Mouse (Mus musculus): ENCODE measurements around the gene Nkx2-3. TPM values are rescaled to one million over a fixed set of nuclear protein-coding genes. Genes with fewer than 3 reads are reported as not detected.

Nkx2-3 gene
- not detected for total RNA-seq (2021)
- long read RNA-seq, experiment 1 = 0 reads
- long read RNA-seq, experiment 2 = 0 reads

DNA sequence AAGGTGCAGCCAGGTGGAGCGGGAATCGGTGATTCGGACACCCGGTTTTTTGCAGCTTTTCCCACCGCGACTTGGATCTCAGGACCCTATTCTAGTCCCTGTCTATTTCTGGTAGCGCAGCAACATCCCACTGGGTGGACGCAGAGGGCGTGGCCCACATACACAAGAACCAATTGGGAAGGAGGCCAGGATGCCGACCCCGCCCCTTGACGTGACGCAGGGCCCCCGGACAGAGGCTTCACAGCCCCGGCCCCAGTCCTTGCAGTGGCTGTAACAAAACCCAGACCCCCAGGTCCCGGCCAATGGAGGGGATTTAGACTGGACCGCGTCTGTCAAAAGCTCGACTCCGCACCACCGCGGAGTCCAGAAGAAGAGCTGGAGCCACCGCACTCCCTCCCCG is at the start of gene Nkx2-3:
Nkx2-3 (plus strand) TSS at position 275 of the 400 bp plus-strand sequence.
- DNase-seq (ENCODE audit: low spot score in 2 of 2) = no peak

DNA sequence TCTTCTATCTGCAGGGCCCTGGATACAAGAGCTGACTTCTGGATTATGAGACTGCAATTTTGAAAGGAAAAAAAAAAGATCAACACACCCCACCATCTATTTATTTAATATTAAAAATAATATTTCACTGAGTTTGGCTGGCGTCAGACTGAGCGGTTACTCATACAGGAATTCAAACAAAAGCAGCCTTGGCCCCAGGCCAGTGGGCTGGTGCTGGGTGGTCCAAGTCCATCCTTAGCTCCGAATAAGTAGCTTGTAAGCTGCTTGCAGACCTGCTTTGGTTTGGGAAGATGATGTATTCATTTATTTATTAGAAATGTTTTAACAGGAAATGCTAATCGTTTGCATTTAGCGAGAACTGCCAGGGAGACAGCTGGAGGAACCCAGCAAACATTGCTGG is 49.0 kb upstream of the Nkx2-3 start:
- DNase-seq (ENCODE audit: low spot score in 2 of 2) = no peak

DNA sequence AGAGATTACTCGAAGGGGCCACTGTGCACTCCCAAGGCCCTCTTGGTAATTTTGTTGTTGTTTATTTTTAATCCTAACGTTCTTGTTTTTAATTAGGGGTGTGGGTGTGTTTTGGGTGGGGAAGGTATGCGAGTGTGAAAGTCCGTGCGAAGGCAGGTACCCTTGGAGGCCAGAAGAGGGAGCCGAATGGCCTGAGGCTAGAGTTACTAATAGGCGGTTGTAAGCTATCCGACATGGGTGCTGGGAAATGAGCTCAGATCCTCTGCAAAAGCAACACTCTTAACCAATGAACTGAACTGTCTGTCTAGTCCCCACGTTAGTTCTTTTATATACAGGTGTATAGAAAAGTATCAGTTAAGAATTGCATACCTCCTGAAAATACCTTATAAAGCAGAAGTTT is 43.8 kb upstream of the Nkx2-3 start:
- no peak for DNase-seq (ENCODE audit: low spot score in 2 of 2)

DNA sequence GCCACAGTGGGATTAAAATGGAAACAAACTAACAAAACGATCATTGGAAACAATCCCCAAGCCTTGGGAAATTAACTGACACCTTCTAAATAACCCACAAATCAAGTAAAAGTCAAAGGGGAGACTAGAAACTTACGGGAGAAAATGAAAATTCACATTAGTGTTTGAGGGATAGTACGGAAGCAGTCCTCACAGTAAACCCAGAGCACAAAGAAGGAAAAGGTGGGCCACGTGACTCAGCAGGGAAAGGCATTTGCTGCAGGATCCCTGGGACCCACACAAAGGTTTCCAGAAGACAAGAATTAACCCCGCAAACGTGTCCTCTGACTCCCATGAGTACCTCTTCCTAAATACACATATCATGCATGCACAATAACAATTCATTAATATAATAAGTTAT is 43.0 kb upstream of the Nkx2-3 start:
- no peak for DNase-seq (ENCODE audit: low spot score in 2 of 2)

DNA sequence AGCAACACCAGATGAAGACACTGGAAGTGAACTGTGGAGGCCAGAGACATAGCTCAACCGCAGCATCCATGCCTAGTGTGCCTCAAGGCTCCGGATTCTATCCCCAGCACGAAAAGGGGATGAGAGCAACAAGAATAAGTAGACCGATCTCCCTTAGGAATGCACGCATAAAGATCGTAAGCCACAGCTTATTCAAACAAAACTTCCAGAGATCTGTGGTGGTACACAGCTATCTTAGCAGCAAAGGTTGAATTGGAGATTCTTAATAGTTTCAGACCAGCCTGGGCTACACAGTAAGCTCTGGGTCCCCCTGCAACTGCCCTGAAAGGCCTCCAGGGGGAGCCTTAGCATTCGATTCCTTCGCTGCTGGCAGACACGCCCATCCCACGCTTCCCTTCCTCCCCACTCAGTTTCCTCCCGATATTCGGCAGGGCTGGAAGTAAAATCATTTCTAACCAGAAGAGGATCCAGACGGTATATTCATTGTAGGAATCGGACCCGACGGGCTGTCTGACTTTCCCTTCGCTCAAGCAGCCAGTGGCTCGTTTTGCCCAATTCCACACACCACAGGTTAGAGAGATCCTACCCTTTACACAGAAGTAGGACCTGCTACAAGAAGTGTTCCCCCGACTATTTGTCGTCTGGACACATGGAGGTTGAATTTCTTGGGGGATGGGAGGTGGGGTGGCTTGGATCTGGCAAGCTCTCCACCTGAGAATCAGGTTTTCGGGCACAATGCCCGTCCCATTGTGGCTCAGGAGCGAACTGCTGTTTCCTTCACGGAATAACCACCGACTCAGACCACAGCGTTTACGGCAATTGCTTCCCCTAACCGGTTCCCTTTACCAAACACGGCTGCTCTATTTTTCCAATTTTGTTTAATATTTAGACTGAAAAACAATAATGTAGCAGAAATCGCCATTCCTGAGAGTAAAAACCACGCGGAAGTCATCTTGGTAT is 41.0 kb upstream of the Nkx2-3 start:
- DNase-seq (ENCODE audit: low spot score in 2 of 2) = peak; percentile 50 to 77

DNA sequence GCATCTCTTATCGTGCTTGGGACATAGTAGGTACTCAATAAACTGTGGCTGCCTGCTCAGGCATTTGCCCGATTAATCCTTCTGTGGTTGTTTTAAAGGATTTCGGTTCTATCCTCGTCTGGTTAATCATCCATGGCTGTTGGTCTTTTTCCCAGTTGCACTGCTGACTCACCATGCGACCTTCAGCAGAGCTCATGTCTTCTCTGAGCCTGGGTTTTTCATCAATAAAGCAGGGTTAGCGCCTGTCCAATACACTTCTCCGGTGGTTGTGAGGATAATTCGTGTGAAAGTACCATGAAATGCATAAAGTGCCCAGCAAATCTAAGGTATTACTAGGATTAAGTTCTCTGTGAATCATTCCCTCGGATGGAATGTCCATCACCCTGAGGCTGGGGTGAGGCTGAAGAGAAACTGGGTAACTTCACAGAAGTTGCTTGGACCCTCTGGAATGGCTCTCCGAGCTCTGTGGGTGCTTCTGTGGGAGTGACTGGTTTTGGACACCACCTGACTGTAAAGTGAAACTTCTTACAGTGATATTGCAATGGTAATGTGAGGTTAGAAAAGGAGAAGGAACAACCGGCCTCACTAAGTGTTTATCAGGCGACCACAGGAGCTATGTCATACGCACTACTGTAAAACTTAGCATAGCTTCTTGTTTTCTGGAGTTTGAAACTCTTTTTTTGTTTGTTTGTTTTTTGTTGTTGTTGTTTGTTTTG is 32.9 kb upstream of the Nkx2-3 start:
- DNase-seq (ENCODE audit: low spot score in 2 of 2) = no peak

DNA sequence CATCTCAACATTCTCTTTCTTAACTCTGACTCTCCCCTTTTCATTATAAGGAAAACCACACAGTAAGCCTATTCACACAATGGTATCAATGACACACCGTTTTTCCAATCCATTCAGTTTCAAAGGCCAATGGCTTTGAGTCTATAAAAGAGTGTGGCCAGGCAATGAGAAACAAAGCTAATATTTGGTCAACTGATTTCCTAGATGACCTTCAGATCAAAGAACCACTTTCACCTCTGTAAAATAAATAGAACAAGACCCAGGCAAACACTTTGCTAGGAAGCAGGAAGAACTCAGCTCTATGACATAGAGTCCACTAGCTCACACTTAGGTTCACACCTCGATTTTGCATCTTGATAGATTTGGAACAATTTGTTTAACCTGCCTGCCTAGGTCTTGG is 30.9 kb upstream of the Nkx2-3 start:
- DNase-seq (ENCODE audit: low spot score in 2 of 2) = no peak

DNA sequence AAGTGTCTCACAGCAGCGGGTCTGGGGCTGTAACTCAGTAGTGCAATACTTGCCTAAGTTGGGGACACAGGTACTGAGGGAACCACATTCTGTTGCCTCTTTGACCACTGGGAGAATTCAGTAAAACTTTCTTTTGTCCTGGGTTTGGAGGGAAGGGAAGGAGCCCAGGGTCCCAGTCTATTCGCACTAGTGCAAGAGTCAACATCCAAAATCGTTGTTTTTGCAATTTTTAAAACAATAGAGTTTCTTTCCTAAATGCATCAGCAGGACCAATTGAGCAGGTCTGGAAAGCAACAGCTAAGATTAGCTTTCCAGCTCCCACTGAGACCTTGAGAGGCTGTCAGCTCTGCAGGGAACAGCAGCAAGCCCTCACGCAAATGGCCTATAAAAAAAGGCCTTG is 28.9 kb upstream of the Nkx2-3 start:
- no peak for DNase-seq (ENCODE audit: low spot score in 2 of 2)

DNA sequence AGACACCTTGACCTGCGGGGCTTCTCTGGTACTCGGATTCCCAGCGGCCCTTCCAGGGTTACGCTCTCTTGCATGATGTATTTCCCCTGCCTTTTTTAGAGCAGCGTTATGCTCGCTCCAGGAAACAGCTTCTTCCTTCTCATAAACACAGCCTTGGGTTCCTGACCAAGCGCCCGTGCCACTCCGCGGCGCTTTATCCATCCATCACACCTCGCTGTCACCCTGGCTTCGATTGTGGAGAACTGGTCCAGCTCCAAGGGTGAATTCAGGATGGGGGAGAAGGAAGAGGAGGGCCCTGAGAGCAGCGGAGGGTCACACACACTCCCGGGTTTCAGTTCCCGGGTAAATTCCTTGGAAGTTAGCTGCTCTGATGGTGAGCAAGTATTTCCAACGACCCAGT is 28.5 kb upstream of the Nkx2-3 start:
- DNase-seq (ENCODE audit: low spot score in 2 of 2) = no peak

DNA sequence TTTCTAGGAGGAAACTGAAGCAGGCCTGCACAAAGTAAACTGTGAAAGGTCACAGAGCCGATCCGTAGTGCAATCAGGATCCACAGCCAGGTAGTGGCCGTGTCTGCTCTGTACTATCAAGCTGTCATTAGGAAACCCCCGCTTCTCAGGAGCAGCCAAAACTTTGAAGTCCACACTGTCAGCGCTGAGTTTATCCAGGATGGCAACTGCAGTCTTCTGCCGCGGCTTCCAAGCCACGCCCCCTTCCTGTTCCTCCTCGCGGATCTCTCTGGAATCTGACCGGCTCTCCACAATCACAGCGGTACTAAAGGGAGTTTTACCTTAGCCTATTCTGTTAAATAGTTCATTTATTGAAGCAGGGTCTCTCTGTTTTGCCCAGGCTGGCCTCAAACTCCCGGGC is 27.3 kb upstream of the Nkx2-3 start:
- DNase-seq (ENCODE audit: low spot score in 2 of 2) = no peak

DNA sequence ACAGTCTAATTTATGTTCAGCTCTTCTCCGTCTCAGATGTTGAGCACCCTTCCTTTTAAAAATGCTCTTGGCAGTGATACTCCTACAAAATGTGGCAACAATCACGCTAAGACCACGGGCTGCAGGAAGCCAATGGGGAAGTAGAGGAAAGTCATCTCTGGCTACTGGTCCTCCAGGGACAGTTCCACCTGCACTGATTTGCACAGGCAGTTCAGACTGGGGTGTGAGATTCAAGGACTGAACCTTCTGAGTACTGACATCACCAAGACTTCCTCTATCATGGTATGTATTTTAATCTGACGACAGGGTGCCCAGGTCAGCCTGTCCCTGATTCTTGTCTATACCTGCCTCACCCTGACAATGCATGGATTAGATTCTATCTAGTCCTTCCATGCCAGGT is 20.1 kb upstream of the Nkx2-3 start:
- no peak for DNase-seq (ENCODE audit: low spot score in 2 of 2)

DNA sequence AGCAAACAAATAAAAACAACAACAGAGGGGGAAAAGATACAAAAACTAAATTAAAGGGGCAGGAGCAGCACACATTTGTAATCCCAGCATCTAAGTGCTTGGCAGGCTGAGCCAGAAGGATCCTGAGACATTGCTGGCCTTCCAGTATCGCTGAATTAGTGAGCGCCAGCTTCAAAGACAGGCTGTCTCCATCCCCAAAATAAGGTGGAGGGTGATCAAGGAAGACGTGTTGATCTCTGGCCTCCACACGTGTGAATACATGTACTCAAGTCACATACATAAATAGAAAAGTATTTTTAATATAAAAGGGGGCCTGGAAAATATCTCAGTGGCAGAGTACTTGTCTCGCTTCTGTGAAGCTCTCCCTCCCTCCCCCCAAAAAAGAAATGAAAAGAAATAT is 15.1 kb upstream of the Nkx2-3 start:
- DNase-seq (ENCODE audit: low spot score in 2 of 2) = no peak

DNA sequence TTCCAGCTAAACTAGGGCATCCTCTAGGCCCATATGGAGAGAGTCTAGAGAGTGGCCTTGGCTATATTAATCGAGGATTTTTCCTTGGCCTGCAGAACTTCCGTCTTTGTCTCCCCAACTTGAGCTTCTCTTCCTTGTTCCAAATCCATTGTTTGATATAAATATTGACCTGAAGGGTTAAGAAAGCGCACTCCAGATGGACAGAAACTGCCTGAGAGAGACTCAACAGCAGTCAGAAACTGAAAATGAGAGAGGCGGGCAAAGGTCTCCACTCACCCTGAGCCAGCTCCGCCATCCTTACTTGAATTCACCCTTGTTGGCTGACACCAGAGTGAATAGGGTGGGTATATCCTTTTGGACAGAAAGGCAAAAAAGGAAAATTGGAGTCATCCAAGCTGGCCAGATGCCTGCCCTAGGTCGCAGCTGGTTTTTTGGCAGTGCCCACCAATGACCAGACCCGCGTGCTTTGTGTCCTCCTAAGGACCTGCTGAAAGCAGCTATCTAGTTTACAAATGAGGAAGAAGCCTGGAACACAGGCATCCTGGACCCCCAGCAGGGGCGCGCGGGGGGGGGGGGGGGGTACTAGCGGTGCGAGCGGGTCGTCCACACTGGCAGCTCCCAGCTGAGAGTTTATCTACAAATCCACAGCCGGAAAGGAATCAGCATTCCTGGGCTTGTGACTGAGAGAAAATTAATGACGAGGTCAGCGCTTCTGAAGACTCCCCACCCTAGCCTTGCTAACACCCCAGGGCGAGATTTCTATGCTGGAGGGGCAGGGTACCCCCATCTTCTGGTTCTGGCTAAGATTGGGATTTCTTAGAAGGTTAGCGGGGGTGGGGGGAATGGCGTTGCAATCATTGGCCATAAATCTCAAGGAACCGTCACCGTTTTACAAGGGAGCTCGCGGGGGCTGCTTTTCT is 13.1 kb upstream of the Nkx2-3 start:
- DNase-seq (ENCODE audit: low spot score in 2 of 2) = no peak

DNA sequence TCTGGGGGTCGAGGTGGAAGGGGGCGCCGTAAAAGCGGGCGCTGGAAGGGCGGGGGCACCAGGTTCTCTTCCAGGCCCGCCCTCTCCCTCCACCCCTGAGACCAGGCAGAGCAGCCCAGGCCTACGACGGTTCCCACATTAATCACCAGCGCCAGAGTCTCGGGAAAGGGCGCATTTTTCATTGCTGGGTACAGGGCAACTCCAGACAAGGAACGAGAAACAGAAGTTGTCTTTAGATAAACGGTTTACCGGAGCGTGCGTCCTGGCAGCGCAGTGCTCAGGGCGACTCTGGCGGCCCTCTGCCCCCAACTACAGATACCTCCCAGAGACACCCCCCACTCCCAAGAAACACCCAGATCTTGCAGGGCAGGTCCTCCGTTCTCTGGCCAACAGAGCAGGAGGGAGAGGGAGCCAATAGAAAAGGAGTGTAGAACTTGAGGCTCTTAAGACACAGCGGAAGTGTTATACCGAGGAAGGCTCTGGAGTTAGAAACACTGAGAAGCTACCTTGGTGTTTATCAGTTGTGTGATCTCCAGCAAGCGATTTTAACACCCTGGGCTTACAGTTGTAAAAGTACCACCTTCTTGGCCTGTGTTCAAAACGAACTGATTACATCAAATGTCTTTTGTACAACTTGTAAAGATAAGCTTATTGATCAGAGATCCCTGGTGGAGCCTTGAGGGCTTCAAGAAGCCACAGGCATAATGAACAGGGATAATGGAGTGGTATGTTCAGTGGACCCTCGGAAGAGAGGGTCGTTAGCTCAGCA is 12.2 kb upstream of the Nkx2-3 start:
- DNase-seq (ENCODE audit: low spot score in 2 of 2) = no peak

DNA sequence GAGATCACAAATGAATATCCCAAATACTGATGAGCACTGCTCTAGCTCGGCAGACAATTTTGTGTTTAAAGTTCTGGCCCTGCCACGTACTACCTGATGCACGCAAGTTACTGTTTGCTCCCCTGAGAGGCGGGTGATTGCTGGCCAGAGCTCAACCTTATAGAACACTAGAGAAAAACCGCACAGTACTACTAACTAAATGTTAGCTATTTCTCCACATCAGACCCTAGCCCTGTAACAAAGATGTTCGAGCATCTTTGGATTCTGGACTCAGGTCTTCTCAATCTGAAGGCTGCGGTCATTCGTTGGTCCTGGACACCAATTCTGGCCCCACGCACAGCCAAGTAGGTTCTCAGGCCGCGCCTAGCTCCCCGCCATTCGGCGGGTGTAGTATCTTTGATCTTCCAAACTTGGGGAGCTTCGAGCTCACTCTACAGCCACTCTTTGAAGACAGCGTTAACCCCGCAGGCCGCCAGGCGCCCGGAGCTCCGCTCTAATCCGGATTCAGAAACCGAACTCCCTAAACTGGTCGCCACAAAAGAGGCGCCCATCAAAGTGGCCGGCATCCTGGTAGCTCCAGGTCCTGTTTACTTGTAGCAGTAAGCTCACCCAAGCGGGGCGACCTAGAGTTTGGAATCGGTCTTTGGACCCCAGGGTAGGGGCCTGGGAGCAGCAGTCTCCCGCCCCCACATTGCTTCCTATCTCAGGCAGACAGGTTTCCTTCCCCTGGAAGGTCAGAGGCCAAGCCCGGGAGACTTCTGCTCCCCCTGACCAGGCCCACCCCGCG is 11.4 kb upstream of the Nkx2-3 start:
- DNase-seq (ENCODE audit: low spot score in 2 of 2) = no peak

DNA sequence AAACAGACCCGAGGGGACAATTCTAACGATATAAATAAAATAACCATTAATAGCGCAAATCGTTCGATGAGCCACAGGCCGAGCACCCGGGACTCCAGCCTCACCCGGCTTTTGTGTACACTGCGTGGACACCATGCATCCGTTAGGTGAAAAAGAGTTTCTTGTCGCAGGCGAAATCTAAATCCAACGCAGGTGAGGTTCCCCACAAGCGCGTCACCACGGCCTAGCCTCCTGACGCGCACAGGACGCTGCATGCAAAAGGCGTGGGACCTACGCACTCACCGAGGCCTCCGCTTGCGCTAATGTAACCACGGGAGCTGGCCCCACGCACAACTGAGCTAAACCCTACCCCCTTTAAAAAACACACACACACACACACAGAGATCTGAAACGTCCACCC is 10.7 kb upstream of the Nkx2-3 start:
- DNase-seq (ENCODE audit: low spot score in 2 of 2) = no peak

DNA sequence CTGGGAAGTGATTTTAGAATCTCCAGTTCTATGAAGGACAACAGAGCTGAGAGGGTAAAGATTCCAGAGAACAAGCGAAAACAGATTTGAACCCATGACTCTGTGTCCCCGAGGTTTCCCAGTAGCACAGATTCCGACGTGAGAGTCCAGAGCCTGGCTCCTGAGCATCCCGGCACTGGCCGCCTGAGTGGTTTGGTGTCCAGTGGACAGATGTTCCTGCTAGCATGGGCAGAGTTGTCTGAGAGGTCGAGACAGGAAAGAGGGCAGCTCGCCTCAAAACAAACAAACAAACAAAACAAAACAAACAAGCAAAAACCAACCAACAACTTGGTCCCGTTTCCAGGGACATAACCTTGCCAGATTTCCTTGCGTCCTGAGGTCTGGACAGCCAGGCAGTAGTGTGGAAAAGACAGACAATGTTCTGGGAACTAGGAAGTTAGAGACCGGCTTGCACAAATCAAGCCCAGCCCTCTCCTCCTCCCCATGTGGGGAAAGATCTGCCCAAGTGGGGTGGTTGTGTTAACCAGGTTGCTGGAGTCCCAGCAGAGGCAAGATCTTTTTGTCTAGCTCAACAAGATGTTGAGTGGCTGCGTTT is 10.0 kb upstream of the Nkx2-3 start:
- no peak for DNase-seq (ENCODE audit: low spot score in 2 of 2)

DNA sequence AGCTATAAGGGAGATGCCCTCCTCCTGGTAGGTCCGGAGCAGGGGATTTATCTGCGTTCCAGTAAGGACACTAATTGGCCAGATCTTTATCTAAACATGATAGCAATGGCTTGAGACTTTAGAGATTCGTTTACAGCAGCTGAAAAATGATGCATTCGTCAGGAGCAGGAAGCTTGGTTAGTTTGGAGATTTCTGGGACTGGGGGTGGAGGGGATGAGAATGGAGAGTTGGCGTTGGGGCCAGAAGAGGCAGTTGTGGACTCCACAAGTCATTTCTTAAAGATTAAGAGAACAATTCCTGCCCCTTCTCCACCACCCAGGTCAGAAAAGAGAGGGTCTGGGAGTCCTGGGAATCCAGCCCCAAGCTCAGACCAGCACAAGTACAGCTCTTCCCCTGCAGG is 8.6 kb upstream of the Nkx2-3 start:
- no peak for DNase-seq (ENCODE audit: low spot score in 2 of 2)

DNA sequence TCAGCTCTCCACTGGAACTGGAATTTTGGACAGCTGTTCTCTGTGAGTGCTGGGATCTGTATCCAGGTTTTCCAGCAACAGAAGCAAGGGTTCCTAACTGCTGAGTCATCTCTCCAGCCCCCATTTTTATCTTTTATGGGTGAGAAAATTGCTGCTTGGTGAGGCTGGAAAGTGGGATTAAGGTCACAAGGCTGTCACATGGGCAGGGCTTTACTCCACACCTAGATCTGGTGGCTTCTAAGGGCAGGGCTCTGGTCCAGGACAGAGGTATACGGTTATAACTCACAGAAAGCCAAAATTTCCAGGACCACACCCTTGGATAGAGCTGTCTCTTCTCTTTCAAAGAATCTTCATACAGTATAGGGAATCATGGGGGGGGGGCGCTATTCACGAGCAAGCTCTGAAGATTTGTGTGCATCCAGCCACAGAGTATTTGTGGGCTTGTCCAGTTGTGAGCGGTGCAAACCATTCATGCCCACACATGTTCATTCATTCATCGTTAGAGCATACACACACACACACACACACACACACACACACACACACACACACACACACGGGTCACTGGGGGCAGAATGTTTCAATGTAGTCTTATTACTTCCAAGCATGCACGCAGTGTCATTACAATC is 7.5 kb upstream of the Nkx2-3 start:
- DNase-seq (ENCODE audit: low spot score in 2 of 2) = no peak

All from layer of hippocampus, postnatal 14 days (tissue).